Mouse (Mus musculus): ENCODE data around the gene 1700028P14Rik.

DNA sequence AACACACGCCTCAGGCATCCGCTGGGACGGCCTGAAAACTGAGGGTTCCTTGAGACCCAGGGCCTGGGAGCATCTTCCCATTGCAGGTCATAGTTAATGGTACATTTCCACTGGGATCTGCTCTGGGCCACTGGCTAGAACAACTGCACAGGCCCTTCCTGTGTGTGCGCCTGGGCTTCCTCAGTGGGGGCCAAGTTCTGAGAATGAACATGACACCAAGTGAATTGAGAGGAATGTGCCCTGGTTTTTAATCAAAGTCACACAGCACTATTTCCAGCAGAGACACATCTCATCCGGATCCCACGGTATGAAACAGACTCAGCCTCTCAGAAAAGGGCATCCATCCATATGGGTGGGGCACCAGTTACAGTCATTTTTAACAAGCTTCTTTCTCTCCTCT is 90.6 kb downstream of the 1700028P14Rik start:
- TF ChIP-seq GATA1 (IDR thresholded peaks at IDR 0.05; ENCODE audit: low read length) (no peak), TAL1 (IDR thresholded peaks at IDR 0.05; ENCODE audit: low read length) (no peak)

All from erythroblast, embryonic 14.5 days (primary cell).